Mouse (Mus musculus) hindbrain, embryonic 11.5 days (tissue): ENCODE data around the gene Phox2a. TPM values are rescaled to one million over a fixed set of nuclear protein-coding genes. Genes with fewer than 3 reads are reported as not detected.

ENCODE experiments used
- ATAC-seq: fragments of 200-750 bp; cut with Nextera tagmentation; 2 replicates; pipeline ENCODE4 v1.8.0; 2017; ENCODE audit warnings: mild to moderate bottlenecking, moderate TSS enrichment, moderate library complexity; ENCODE audit not compliant: low FRiP score
- DNase-seq: peaks from one replicate; pipeline ENCODE4 v3.0.0-alpha.2; 2015; ENCODE audit warnings: low spot score
- H3K27ac ChIP-seq: fragments of 300-500 bp; sonication (generic); 2 replicates; pipeline ENCODE4 v1.5.1; 2014; ENCODE audit warnings: mild to moderate bottlenecking, low read depth, low read length
- H3K27me3 ChIP-seq: fragments of 300-500 bp; sonication (generic); 2 replicates; pipeline ENCODE4 v1.6.1; 2014; ENCODE audit warnings: mild to moderate bottlenecking, low read length, moderate library complexity, mixed read lengths; ENCODE audit not compliant: control insufficient read depth, insufficient read depth
- H3K36me3 ChIP-seq: fragments of 300-500 bp; sonication (generic); 2 replicates; pipeline ENCODE4 v1.6.1; 2014; ENCODE audit warnings: mild to moderate bottlenecking, low read length, moderate library complexity, mixed read lengths; ENCODE audit not compliant: control insufficient read depth, insufficient read depth
- H3K4me1 ChIP-seq: fragments of 300-500 bp; sonication (generic); replicated peaks from 2 replicates; pipeline ENCODE4 v1.6.1; 2014; ENCODE audit warnings: low read length, mixed read lengths; ENCODE audit not compliant: control insufficient read depth, insufficient read depth
- H3K4me2 ChIP-seq: fragments of 300-500 bp; sonication (generic); replicated peaks from 2 replicates; pipeline ENCODE4 v1.6.1; 2014; ENCODE audit warnings: mild to moderate bottlenecking, low read depth, low read length
- H3K4me3 ChIP-seq: fragments of 300-500 bp; sonication (generic); 2 replicates; pipeline ENCODE4 v1.5.1; 2014; ENCODE audit warnings: low read depth, low read length
- H3K9ac ChIP-seq: fragments of 300-500 bp; sonication (generic); 2 replicates; pipeline ENCODE4 v1.6.1; 2014; ENCODE audit warnings: low read depth, low read length
- H3K9me3 ChIP-seq: fragments of 300-500 bp; sonication (generic); 2 replicates; pipeline ENCODE4 v1.6.1; 2016; ENCODE audit warnings: low read length; ENCODE audit not compliant: control insufficient read depth
- WGBS: fragments of 180-500 bp; shearing (Covaris S2); extraction: QIAGEN DNeasy Blood & Tissue Kit; methylation state at CpG from one replicate; pipeline ENCODE4 v1.1.7; 2014; 5-methylcytosine and 5-hydroxymethylcytosine counted together
- polyA plus RNA-seq: library from polyadenylated mRNA; unstranded; fragments of >200 nt; fragmentation: Nextera tagmentation; extraction: Ambion mirVana; gene quantifications from 2 replicates; pipeline ENCODE4 v1.2.1, GENCODE M21; 2014

The Phox2a gene
- polyA plus RNA-seq, 1 experiment from 2014 or later: 6.3 TPM

GRCm38 (mm10) chr7:101835457-101836109 is 17.5 kb downstream of the Phox2a start:
- H3K4me2 ChIP-seq: peak overlapping the region; percentile 89
- 46% methylated on average over 5 of the region's 5 CpGs for WGBS
- H3K27ac ChIP-seq: no peak overlapping the region
- ATAC-seq (no peak), DNase-seq (peak; percentile 19)
- H3K4me3 ChIP-seq: peak overlapping the region; percentile 79
- H3K27me3 ChIP-seq: no peaks in the 10 kb centered on the region
- H3K36me3 ChIP-seq: peaks cover 11% of the 10 kb centered on the region
- peak overlapping the region; percentile 96 for H3K9ac ChIP-seq
- H3K9me3 ChIP-seq: no peaks in the 10 kb centered on the region
- H3K4me1 ChIP-seq: peaks cover 6% of the 10 kb centered on the region; the same call in 1 of the 2 replicates

DNA sequence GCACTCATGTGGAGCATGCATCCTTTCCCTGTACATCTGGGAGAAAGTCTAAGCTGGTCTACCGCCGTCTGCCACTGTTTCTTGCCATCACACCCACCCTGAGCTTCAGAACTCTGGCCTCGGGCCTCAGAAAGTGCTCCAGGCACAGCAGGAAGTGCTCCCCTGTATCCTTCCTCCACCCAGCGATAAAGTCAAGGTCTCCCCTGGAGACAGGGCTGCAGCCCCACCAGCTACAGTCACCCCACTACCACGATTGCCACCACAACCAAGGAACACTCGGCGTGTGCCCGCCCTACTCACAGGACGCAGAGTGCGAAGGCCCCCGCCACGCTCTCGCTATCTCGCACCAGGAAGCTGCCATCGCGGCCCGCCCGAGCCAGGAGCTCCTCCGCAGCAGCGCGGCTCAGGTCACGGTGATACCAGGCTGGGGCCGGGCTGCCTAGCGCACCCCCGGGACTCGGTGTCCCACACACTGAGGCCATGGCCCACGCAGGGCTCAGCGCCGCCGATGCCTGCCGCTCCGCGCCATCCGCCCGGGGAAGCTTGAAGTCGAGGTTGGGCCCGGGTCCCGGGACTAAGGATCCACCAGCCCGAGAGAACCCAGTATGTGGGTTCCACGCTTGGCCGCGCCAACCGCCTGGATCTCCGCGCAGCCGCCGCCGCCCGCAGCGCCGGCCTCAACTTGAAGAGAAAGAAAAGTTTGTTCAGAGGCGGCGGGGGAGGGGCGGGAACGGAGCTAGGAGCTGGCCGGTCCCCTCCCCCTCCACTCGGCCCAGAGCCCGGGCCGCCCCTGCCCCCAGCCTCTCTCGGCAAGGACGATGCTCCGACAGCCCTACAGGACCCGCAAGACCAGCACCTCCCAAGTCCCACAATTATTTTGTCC is 18.4 kb downstream of the Phox2a start:
- Histone ChIP-seq H3K4me1 (peaks cover 6% of the 10 kb centered on the region; the same call in 1 of the 2 replicates), H3K9me3 (no peaks in the 10 kb centered on the region), H3K27me3 (no peaks in the 10 kb centered on the region), H3K36me3 (peaks cover 2% of the 10 kb centered on the region; the same call in 1 of the 2 replicates), H3K4me2 (peak overlapping the region; percentile 89), H3K27ac (peak overlapping the region; percentile 86), H3K9ac (peak overlapping the region; percentile 96), H3K4me3 (peak overlapping the region; percentile 79)
- ATAC-seq (peak; percentile 63), DNase-seq (peak; percentile 87)
- under 1% methylated on average over 52 of the region's 63 CpGs for WGBS

GRCm38 (mm10) chr7:101837154-101837605 is 19.1 kb downstream of the Phox2a start:
- DNase-seq (peak; percentile 62), ATAC-seq (0 out of 2 replicates have a peak, but pooled peaks have one; percentile 1)
- Histone ChIP-seq H3K36me3 (no peaks in the 10 kb centered on the region), H3K4me2 (peak overlapping the region; percentile 89), H3K27me3 (no peaks in the 10 kb centered on the region), H3K27ac (peak overlapping the region; percentile 86), H3K9me3 (no peaks in the 10 kb centered on the region), H3K4me3 (peak overlapping the region; percentile 79), H3K4me1 (peaks cover 6% of the 10 kb centered on the region; the same call in 1 of the 2 replicates), H3K9ac (peak overlapping the region; percentile 96)
- whole genome bisulfite sequencing: under 1% methylated on average over 20 of the region's 20 CpGs

- Histone ChIP-seq H3K27me3 (no peaks in the 10 kb centered on the region), H3K36me3 (no peaks in the 10 kb centered on the region), H3K4me1 (peaks cover 6% of the 10 kb centered on the region; the same call in 1 of the 2 replicates), H3K4me3 (peak within 1 kb of the TSS; percentile 79), H3K9me3 (no peaks in the 10 kb centered on the region), H3K27ac (peak within 1 kb of the TSS; percentile 86), H3K4me2 (peak within 1 kb of the TSS; percentile 89), H3K9ac (peak within 1 kb of the TSS; percentile 96)
- under 1% methylated on average over 58 of the region's 64 CpGs for WGBS
- DNase-seq (peak; percentile 88), ATAC-seq (peak; percentile 81)
Measured at GRCm38 (mm10) chr7:101837606-101838471, 19.7 kb downstream of the Phox2a start, which contains the start of gene Inppl1. Inppl1 (minus strand) TSS chr7:101838229.

GRCm38 (mm10) chr7:101844186-101844585 is 26.1 kb downstream of the Phox2a start:
- H3K4me2 ChIP-seq: no peak overlapping the region
- no peaks in the 10 kb centered on the region for H3K36me3 ChIP-seq
- H3K4me3 ChIP-seq: no peak overlapping the region
- H3K9ac ChIP-seq: no peak overlapping the region
- DNase-seq (no peak), ATAC-seq (no peak)
- H3K27me3 ChIP-seq: no peaks in the 10 kb centered on the region
- WGBS: 73% methylated on average over 6 of the region's 6 CpGs
- no peaks in the 10 kb centered on the region for H3K9me3 ChIP-seq
- H3K4me1 ChIP-seq: no peaks in the 10 kb centered on the region
- H3K27ac ChIP-seq: no peak overlapping the region

GRCm38 (mm10) chr7:101847934-101848333 is 29.8 kb downstream of the Phox2a start:
- Histone ChIP-seq H3K4me1 (no peaks in the 10 kb centered on the region), H3K36me3 (no peaks in the 10 kb centered on the region), H3K9me3 (no peaks in the 10 kb centered on the region), H3K9ac (no peak overlapping the region), H3K27ac (no peak overlapping the region), H3K4me2 (no peak overlapping the region), H3K4me3 (no peak overlapping the region), H3K27me3 (no peaks in the 10 kb centered on the region)
- no peak for DNase-seq
- 90% methylated on average over 1 of the region's 1 CpGs for WGBS
- ATAC-seq: no peak

DNA sequence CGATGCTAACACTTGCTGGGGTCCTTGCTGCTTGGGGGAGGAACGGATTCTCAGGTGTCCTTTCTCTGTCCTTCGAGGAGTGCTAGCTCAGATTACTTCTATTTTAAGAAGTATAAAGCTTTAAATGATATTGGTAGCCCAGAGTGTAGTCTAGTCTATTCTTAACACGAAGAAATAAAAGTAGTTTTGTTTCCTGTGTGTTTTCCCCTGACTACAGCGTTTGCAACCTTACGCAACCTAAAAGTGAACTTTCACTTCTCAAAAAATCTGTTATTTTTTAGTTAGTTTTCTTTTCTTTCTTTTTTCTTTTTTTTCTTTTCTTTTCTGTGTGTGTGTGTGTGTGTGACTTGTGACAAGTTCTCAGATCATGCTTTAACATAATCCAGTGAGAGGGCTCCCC is 33.6 kb downstream of the Phox2a start:
- Histone ChIP-seq H3K27ac (no peak overlapping the region), H3K9me3 (no peaks in the 10 kb centered on the region), H3K36me3 (no peaks in the 10 kb centered on the region), H3K4me2 (no peak overlapping the region), H3K4me1 (no peaks in the 10 kb centered on the region), H3K27me3 (no peaks in the 10 kb centered on the region), H3K9ac (no peak overlapping the region), H3K4me3 (no peak overlapping the region)
- no peak for DNase-seq
- 91% methylated on average over 6 of the region's 6 CpGs for WGBS
- ATAC-seq: no peak

- no peak for DNase-seq
Measured at GRCm38 (mm10) chr7:101852846-101853245, 34.7 kb downstream of the Phox2a start.

More at GRCm38 (mm10) chr7:101852846-101853245, 34.7 kb downstream of the Phox2a start:
- no peak for ATAC-seq
- Histone ChIP-seq H3K27ac (no peak overlapping the region), H3K27me3 (no peaks in the 10 kb centered on the region), H3K4me1 (no peaks in the 10 kb centered on the region), H3K4me3 (no peak overlapping the region), H3K9me3 (no peaks in the 10 kb centered on the region), H3K9ac (no peak overlapping the region), H3K36me3 (no peaks in the 10 kb centered on the region), H3K4me2 (no peak overlapping the region)
- 85% methylated on average over 6 of the region's 6 CpGs for WGBS
